Comparison of ENCODE assay signal across 9 mouse cellular contexts in the genomic region with DNA sequence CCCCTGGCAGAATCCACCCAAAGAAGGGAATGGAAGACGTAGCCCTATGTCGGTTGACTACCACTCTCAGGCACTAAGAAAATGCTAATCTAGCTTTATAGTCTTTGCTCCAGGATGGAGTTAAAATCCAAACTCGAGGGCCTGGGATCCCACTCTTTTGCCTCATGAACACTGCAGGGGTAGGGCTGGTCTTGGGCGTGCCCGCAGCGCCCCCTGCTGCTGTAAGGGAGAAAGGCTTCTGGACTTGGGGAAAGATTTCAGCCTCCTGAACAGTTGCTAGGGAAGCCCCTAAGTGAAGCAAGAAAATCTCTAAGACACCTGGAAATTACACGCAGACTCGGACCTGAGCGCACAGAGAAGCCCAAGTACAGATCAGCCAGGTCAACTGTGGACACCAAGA. TPM values are rescaled to one million over a fixed set of nuclear protein-coding genes. Genes with fewer than 3 reads are reported as not detected.
DNase-seq lines count a peak whose midpoint lies in the region; TF ChIP-seq lines count a peak whose summit lies in the region.
"Had no signal": no experiment of that assay in that cellular context is flagged by ENCODE, and none has a peak within 500 bp of the region (broad histone marks: within the 10 kb centered on the region; RNA-seq: fewer than 3 reads in every experiment).

No protein-coding gene starts in this region.

- WGBS in small intestine, adult 2 months = 19% methylated on average over 9 of the region's 9 CpGs

- DNase-seq in cerebellum, adult 11 months = peak; percentile 22
- DNase-seq in cerebellum, adult 9-10 months = no peak
- DNase-seq in ES-CJ7 (ENCODE audit: low read depth, low spot score) = peak; percentile 86
- peak; percentile 80 to 85 for DNase-seq in cerebellum, postnatal 14 days
- peak; percentile 17 to 48 for DNase-seq in gastrocnemius, adult 8-10 months (ENCODE audit: low spot score in 2 of 2)
- peak; percentile 64 to 77 for DNase-seq in kidney, postnatal 25 days
- DNase-seq in lung, postnatal 25 days (ENCODE audit: low spot score) = peak; percentile 25

- no peak overlapping the region for H3K27ac ChIP-seq in small intestine, adult 2 months (ENCODE audit: insufficient read depth, low read depth, low read length)
- H3K27ac ChIP-seq: limb, embryonic 15.5 days had no signal

- H3K4me1 ChIP-seq in small intestine, adult 2 months (ENCODE audit: control insufficient read depth, insufficient read depth, insufficient read length, low read length) = no peaks in the 10 kb centered on the region
- H3K4me1 ChIP-seq: limb, embryonic 15.5 days had no signal

- no peaks in the 10 kb centered on the region for H3K36me3 ChIP-seq in small intestine, adult 2 months (ENCODE audit: control insufficient read depth, insufficient read depth, low read length)
- H3K36me3 ChIP-seq: limb, embryonic 15.5 days had no signal

- H3K4me3 ChIP-seq in small intestine, adult 2 months (ENCODE audit: low read depth, low read length) = no peak overlapping the region
- H3K4me3 ChIP-seq: limb, embryonic 15.5 days had no signal

- TF ChIP-seq CTCF in small intestine, adult 2 months (IDR thresholded peaks at IDR 0.05; ENCODE audit: extremely low read depth, insufficient read length, insufficient replicate concordance, low read depth, low read length) = peak; percentile 74; the same call in 1 of the 2 replicates

- no peaks in the 10 kb centered on the region for H3K27me3 ChIP-seq in small intestine, adult 2 months (ENCODE audit: control insufficient read depth, insufficient read depth, low read length)

- TF ChIP-seq POLR2A in small intestine, adult 2 months (IDR thresholded peaks at IDR 0.05; ENCODE audit: low read depth, low read length) = no peak

RNA-seq across cellular contexts. Expression of a gene that starts 12.7 kb away (rescaled TPM):
- 10 to 100 TPM; 42.8 to 52.2 (median 43.6) TPM for total RNA-seq in gastrocnemius, adult 8-10 months (2022)
- polyA plus RNA-seq in small intestine, adult 2 months (2012; rRNA removed) = 8.0 and 15.9 TPM in 2 replicates

RNA-seq across cellular contexts. Expression of a gene that starts 33.6 kb away (rescaled TPM):
- total RNA-seq in gastrocnemius, adult 8-10 months (2022) = 1 to 10 TPM; 1.1 to 2.7 (median 1.9) TPM
- 2.5 and 5.1 TPM in 2 replicates for polyA plus RNA-seq in small intestine, adult 2 months (2012; rRNA removed)
